Mouse (Mus musculus) liver, adult 2 months (tissue): ENCODE results near the gene Pheta1.
"Not testable (repeated sequence)": the region's sequence is repeated elsewhere in the genome, so short reads cannot be mapped to it uniquely, and the experiment has no call there.

Experiments used
- CTCF ChIP-seq: fragments of 200-500 bp; IDR thresholded peaks from 2 replicates; pipeline ENCODE4 v1.5.1; 2011; ENCODE audit warnings: low read depth, low read length, control low read depth
- POLR2A ChIP-seq: fragments of 200-500 bp; IDR thresholded peaks from 2 replicates; pipeline ENCODE4 v1.6.1; 2011; ENCODE audit warnings: low read length, control low read depth; ENCODE audit not compliant: insufficient read depth; ENCODE audit errors: extremely low read depth

- TF ChIP-seq CTCF, POLR2A: not testable (repeated sequence)
These were observed 1.5 kb upstream of the Pheta1 start for GRCm38 (mm10) chr5:121847269-121847668.
